Mouse (Mus musculus) myocyte (in vitro differentiated cells): ENCODE measurements at regions not wholly inside any gene's neighbourhood (a gene's known extent, or its start where the extent isn't known, plus 50 kb on each side); places are given as distances from the start of the nearest gene placed in this dataset.

Source experiments
- CEBPB ChIP-seq: IDR thresholded peaks from 2 replicates; pipeline ENCODE4 v1.6.1; 2011; ENCODE audit warnings: mild to moderate bottlenecking, moderate library complexity; ENCODE audit not compliant: poor library complexity, insufficient read depth, severe bottlenecking
- E2F4 ChIP-seq: IDR thresholded peaks from one replicate; pipeline ENCODE4 v1.6.1; 2011; ENCODE audit warnings: mild to moderate bottlenecking, control low read depth, moderate library complexity; ENCODE audit not compliant: insufficient read depth
- MAX ChIP-seq: IDR thresholded peaks from one replicate; pipeline ENCODE4 v1.6.1; 2011; ENCODE audit warnings: low read depth, mild to moderate bottlenecking, control low read depth
- MYOD1 ChIP-seq, 3 experiments: IDR thresholded peaks; one replicate each; pipeline ENCODE4 v1.6.1; 2011; ENCODE audit warnings: control low read depth in 2 of 3, low read depth in 2 of 3, mild to moderate bottlenecking in 2 of 3, moderate library complexity in 1 of 3; ENCODE audit not compliant: insufficient read length in 2 of 3, control insufficient read depth in 1 of 3
- POLR2A ChIP-seq: IDR thresholded peaks from one replicate; pipeline ENCODE4 v1.6.1; 2011; ENCODE audit warnings: low read depth, mild to moderate bottlenecking, control low read depth, moderate library complexity; ENCODE audit not compliant: insufficient read length
- POLR2AphosphoS2 ChIP-seq: IDR thresholded peaks from one replicate; pipeline ENCODE4 v1.6.1; 2011; ENCODE audit warnings: low read depth, control low read depth; ENCODE audit not compliant: insufficient read length
- REST ChIP-seq: IDR thresholded peaks from one replicate; pipeline ENCODE4 v1.6.1; 2011; ENCODE audit warnings: mild to moderate bottlenecking, control low read depth, moderate library complexity; ENCODE audit not compliant: insufficient read depth, insufficient read length
- TCF12 ChIP-seq: IDR thresholded peaks from one replicate; pipeline ENCODE4 v1.6.1; 2011; ENCODE audit warnings: mild to moderate bottlenecking, control low read depth; ENCODE audit not compliant: poor library complexity, insufficient read depth, severe bottlenecking
- USF1 ChIP-seq: IDR thresholded peaks from one replicate; pipeline ENCODE4 v1.6.1; 2011; ENCODE audit warnings: low read depth, mild to moderate bottlenecking, control low read depth, moderate library complexity

GRCm38 (mm10) chr2:178867086-178867485 is 436.8 kb downstream of the Cdh26 start:
- TF ChIP-seq POLR2A (no peak), TCF12 (no peak), USF1 (no peak), MYOD1 (IDR thresholded peaks at IDR 0.05; ENCODE audit: control insufficient read depth in 1 of 3, insufficient read length in 2 of 3, low read depth in 2 of 3) (no peak), MAX (no peak), POLR2AphosphoS2 (no peak), CEBPB (no peak), REST (no peak), E2F4 (no peak)
